Mouse (Mus musculus) cerebellum, adult 18-20 months (tissue): ENCODE data around the gene Kcnip4.

ENCODE experiments used
- DNase-seq, 2 experiments: peaks; one replicate each; pipeline ENCODE4 v3.0.0; 2021

The Kcnip4 gene

DNA sequence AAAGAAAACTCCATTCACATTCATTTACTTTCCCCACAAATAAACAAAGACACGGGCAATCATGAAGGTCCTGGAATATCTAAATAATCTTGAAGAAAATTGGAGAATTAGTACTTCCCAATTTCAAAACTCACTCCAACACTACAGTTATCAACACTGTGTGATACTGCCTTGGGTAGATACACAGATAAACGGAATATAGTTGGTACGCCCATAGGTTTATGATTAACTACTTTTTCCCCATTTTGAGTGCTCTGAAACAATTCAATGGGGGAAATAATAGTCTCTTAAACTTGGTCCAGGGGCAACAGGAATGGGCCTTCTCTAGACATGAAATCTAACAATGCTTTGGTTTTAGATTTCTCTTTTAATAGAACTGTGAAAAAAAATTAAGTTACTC is 978.9 kb downstream of the Kcnip4 start:
- DNase-seq, result no peak

DNA sequence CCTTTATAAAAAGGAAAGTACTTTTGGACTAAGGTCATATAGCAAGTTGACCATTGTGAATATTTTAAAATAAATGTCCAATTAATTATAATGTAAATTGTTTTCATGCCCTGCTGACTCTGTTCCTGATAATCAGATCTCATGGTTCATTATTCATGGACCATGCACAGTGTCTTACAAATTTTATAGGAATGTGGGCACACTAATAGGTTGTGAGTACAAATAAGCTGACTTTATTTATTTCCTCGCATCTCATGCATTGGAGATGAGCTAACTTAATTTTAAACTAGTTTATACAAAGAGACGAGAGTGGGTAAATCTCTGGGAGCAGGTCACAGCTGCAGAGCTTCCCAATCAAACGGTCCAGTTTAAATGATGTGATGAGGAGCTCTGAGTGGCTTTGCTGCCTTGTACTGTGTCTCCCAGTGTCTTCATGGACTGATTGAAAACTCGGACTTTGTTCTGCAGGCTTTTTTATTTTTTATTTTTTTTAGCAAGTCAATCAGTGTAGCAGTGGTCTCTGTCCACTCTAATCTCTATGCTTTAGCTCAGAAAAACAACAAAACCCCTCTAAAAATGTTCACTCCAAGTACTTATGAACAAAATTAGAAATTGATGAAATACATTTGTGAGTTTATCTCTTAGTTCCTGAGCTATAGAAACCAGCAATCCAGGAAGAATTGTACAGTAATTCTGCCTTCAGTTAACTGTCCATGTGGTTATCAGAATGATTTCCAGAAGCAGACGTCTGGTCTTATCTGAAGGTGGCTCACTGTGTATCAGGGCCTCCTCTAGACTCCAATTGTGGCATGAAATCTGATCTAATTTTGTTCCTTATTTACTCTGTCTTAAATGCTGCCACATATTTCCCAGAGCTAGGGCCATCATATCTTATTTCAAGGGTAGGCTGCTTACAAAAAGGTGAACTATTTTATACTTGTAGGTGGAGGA is 979.6 kb downstream of the Kcnip4 start:
- DNase-seq, result no peak

DNA sequence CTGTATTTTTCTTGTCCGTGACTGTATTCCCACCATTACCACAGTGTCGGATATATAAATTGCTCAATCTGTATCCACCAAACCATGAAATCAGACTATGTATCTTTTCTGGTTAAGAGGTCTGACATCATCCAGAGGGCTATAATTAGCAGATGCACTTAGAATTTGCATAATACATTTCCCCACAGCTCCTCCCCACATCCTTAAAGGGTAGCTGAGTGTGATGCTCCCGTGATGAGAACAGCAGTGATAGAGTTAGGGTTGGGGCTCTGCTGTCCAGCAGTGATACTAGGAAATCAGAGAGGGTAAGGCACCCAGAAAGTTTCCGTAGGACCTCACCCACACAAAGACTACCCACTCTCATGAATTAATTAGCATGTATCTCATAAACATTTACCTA is 1006.7 kb downstream of the Kcnip4 start:
- DNase-seq, result no peak

DNA sequence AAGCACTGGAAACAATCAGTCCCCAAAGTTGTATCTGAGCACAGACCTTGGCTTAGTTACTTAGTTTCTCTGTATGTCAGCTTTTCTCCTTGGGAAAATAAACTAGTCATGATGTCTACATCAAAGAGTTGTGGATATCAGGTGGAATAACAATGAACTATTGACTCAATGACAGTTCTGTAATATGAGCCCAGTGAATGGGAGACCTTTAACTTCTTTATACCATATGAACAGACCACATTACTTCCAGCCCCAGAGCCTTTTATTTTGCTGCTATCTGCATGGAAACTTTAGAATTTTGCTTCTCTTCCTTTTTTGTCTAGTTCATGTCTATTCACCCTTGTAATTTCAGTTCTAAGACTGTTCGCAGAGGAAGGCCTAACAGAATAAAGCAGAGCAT is 1011.4 kb downstream of the Kcnip4 start:
- DNase-seq, result no peak

DNA sequence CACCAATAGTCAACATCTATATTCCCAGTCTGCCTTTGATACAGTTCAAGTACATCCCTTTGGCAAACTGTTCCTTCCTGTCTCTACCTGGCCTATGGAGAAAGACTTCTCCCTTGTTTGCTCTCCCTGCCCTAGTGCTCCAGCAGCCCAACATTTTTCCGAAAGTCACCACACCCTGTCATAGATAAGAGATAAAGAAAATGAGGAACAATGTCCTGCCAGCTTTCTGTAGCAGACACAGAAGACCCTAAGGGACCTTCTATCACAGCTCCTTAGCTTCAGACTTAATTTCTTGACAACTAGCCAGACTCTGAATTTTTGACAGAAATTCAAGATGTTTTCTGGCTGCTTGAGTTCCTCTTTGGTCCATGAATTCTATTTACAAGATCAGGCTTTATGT is 1013.4 kb downstream of the Kcnip4 start:
- DNase-seq, result no peak

- DNase-seq, result peak; percentile 41 to 42
Measured at GRCm38 (mm10) chr5:48510241-48510640, 1014.5 kb downstream of the Kcnip4 start.

DNA sequence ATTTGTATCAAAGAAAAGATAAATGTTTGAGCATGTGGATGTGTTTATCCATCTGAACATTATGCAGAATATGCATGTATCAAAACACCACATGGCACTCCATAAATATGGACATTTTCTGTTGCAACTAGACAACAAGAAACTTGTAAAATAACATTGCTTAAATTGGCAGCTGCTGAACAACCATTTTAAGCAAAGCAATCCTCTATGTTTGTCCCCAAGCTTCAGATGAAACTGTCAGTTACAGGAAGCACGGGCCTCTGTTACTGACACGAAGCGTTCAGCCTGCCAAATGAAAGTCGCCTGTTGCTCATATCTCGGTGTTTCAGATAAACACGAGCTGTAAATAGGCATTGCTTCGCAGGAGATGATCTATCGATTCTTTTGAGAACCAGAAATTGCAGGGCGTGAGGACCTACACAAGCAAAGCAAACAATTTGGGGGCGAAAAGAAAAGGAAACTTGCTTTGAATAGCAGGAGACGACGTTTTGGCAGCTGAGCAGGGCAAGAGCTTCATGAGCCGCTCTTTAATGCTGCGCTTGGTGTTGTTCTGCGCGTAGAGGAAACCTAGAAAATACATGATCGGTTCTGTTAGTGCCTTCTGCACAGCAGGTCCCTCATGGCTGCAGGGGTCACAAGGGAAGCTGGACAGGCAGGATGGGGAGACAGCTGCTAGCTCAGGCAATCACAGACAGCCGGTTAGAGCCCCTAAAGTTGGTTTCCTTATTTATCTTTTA is 1015.3 kb downstream of the Kcnip4 start:
- peak; percentile 11 to 19 for DNase-seq

- DNase-seq, result no peak
Measured at GRCm38 (mm10) chr5:48503094-48503493, 1021.6 kb downstream of the Kcnip4 start.

DNA sequence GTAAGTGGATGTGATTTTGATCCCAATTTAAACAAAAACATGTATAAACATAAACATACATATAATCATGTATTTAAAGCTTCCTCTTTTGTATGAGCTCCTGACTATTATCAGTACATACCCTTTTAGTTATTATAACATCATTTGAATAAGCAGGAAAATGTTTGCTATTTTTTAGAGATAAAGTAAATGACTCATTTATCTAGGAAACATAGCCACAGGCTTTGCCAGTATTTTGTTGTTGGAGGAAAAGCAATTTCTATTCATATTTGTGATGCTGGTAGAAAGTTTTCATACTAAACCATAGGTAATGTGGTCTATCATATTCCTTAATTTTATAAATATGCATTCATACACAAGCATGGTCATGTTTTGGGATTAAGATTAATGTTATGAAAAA is 1022.3 kb downstream of the Kcnip4 start:
- no peak for DNase-seq

DNA sequence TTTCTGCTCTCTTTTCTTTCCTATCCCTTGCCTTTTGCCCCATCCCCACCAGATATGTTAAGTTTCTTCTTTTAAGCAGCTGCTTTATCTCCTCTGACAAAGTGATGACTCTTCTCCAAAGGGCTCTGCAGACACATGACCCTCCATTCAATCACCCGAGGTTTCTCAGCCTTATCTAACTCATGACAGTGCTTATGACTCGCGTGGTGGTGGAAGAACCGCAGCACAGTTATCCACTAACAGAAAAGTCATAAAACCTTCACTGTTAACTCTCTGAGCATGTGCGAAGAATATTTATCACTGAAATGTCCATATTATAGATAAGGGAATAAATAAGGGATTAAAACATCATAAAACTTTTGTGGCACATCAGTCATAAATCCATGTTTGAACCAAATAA is 1024.5 kb downstream of the Kcnip4 start:
- no peak for DNase-seq

DNA sequence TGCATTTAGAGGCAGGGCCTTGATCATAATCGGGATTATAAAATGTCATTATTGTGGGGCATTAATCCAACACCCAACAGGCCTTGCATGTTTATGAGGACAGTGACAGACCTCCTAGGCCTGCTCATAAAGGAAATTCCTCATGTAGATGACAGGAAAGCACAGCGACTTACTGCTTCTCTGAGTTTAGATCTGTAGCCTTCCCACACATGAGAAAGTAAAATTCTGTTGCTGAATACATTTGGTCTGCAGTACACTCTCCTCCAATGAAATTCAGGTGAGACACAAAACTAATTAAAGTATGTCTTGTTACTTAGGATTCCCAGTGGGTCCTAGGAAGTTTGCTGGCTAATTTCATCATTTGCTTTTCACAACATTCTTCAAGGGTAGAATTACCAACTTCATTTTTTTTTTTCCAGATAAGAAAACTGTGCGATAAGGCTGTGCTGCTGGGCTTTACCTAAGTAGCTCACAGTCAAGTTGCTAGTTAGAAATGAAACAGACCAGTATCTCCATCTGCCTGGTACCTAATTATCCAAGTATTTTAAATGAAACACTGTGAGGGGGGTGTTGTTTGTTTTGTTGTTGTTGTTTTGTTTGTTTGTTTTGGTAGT is 1033.7 kb downstream of the Kcnip4 start:
- no peak for DNase-seq

DNA sequence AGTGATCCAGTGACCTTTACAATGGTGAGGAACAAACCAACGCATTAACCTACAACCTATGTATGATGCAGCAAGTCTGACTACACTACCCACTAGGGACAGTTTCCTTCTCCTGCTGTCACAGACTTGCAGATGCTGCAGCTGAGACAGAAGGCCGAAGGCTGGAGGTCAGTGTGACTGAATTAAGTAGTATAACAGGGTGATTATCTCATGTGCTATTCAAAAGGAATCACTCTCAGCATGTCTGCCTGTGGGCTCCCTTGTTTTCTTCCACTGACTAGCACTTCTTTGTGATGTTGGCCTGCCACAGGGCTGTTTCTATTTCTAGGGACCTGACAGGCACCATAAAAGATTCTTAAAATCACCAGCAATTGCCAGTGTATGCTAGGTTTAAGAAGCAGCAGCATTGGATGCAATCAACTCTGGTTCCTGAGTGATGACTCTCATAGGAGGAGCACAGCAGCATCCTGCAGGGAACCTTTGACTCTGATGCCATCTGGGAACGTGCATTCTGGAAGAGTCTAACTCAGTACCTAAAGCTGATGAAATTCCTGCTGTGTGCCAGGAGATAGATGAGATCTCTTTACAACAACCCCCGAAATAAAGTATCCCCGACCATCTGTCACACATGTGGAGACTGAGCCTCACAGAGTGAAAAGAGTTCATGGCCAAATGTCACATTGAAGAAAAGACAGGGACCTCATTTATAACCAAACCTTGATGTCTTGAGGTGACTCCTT is 1035.0 kb downstream of the Kcnip4 start:
- DNase-seq, result no peak

DNA sequence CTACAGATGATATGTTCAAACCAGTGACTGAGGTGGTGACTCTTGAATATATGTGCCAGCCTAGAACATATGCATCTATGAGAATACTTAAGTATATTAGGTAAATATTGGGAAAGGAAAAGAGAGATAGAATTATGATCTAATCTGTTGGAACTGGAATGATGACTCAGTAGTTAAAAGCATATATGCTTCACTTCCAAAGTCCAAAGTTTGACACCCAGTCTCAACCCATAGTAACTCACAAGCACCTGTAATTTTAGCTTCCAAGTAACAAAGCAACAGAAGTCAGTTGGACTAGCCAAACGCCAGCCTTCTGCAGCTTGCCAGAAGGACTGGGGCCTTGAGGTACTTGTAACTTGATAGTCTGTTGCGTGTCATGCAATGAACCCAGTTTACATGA is 1041.6 kb downstream of the Kcnip4 start:
- DNase-seq, result no peak

DNA sequence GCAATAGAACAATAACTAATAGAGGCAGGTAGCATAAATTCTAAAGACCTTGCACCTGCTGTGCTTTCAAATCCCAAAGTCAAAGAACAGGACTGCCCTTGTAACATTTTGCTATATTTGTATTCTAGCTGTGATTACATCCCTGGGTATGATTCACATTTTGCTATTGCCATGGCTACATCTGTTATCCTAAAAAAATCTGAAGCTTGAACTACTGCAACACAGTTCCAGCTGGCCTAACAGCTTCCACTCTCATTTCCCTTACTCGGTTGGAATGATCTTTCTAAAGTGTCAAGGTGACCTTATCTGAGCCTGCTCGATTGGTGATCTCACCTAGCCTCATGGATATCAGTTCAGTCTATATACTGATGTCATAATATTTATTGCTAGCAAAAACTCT is 1064.5 kb downstream of the Kcnip4 start:
- DNase-seq, result no peak

DNA sequence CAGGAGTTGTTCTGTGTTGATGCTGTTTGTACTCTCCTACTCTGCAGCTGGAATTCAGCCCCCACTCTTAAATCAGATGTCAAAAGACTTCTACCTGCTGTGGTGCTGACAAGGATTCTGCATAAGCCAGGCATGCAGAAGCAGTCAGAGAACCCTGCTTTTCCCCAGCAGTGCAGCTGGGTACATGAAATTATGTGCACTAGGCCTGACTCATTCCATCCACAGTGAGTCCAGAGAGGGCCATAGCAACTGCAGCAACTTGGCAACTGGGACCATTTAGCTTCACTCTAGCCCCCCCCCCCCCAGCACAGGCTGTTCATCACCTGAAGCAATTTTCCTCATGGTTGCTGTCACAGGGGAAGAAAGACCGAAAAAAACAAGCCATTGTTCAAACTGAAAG is 1075.8 kb downstream of the Kcnip4 start:
- no peak for DNase-seq

DNA sequence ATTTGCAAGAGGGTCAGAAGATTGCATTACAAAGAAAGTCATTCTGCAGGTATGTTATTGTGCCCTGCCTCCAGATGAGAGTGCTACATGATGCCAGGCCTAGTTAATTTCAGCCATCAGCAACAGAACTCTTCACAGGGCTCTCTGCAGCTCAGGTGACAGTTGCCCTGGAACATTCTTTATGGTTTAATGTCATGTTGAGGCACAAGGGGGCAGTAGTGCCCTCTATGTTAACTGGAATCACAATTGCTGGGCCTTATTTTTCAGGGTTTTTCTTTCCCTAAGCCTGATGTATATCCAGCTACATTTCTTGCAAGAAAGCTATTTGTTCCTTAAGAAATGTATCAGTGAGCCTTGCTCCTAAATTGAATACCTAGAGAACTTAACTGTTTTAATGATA is 1094.2 kb downstream of the Kcnip4 start:
- peak; percentile 50 to 63 for DNase-seq

GRCm38 (mm10) chr5:48421957-48422356 is 1102.8 kb downstream of the Kcnip4 start:
- DNase-seq, result no peak

- DNase-seq, result no peak
Measured at GRCm38 (mm10) chr5:48419741-48420140, 1105.0 kb downstream of the Kcnip4 start.

GRCm38 (mm10) chr5:48412261-48412660 is 1112.4 kb downstream of the Kcnip4 start:
- no peak for DNase-seq

DNA sequence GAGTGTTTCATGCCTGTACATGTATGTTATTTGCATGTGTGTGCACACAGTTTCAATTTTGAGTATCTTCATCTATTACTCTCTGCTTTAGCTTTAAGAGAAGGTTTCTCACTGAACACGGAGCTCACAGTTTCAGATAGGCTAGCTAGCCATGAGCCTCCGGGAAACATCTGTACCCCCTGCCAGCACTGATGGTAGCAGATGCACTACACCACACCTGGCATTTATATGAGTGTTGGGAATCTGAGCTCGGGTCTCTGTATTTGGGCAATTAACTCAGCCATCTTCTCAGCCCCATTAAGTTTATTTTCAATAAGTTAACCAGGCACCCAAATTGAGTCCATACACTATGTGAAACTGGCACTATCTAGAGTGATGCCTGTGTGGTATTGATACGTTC is 1113.2 kb downstream of the Kcnip4 start:
- DNase-seq, result no peak

DNA sequence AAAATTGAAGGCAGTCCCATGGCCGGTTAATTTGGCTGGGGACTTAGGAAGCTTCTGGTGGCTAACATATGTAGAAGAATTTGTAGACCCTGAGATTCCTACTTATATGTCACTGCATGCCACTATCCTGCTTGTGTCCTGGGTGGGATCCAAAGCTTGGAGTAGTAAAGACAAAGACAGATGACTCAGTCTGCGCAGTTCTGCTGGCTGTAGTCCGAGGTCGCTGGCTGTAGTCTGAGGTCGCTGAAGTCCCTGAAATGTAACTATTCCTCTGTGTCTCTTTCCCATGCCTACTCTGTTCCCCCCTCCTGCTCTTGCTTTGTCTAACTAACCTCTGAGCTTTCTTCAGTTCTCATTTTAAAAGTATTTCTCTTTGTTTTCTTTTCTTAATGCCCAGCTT is 1114.4 kb downstream of the Kcnip4 start:
- peak in 1 of 2 experiments; percentile 23 for DNase-seq

- no peak for DNase-seq
Measured at GRCm38 (mm10) chr5:48408276-48408675, 1116.4 kb downstream of the Kcnip4 start.

DNA sequence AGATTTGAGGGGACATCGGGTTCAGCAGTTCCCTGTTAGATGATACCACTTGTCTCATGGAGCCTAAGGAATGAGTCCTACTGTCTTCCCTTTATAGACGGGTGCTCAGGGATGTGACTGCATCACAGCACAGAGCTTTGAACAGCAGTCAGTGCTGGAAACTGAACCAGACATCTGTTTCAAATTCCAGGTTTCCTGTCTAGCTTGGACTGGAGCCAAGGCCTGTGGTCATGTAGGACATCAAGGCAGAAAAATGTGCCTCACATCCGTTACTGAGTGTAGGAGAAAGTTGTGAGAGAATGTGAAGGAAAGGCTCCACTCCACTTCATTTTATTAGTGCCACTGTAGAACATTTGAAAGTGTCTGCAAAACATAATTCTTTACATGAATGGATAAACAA is 1122.2 kb downstream of the Kcnip4 start:
- DNase-seq, result peak; percentile 10 to 13
